Mouse (Mus musculus) kidney, postnatal 25 days (tissue): ENCODE data around the gene Dcaf4.
A peak's percentile ranks its signal among the peaks of the same experiment; 100 is the strongest.

Experiments used
- DNase-seq, 2 experiments: peaks; one replicate each; pipeline ENCODE4 v3.0.0; 2021; ENCODE audit warnings: mixed read lengths in 2 of 2

Gene Dcaf4

DNA sequence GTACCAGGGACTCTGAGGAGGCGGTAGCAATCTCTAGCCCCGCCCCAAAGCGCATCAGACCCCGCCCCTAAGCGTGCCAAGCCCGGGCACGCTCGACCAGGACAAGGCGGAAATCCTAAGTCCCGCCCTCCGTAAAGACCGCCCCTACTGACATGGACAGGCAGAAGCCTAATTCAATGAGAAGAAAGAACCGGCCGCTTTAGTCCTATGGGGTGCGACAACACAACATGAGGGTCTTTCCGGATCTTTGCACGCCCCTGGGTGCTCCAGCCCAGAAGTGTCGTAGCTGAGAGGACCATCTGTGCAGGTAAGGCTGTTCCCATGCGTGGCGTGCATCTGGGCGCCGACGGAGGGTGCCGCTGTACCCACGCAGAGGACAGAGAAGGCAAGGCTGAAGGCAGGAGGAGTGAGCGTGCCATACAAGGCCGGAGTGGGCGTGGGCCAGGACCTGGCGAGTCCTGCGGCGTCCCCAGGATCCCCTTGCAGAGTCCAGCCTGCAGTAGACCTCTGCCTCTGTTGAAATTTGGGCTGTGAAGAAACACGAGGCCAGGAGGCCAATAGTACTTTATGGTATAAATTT lies at the start of gene Dcaf4:
Gene Dcaf4 (plus strand): TSS at position 156 of the 580 bp plus-strand sequence.
- DNase-seq = peak; percentile 98 to 99

GRCm38 (mm10) chr12:83471760-83472159 lies 48.5 kb upstream of the Dcaf4 start:
- no peak for DNase-seq

- no peak for DNase-seq
Measured at GRCm38 (mm10) chr12:83473987-83474600, 46.2 kb upstream of the Dcaf4 start.

DNA sequence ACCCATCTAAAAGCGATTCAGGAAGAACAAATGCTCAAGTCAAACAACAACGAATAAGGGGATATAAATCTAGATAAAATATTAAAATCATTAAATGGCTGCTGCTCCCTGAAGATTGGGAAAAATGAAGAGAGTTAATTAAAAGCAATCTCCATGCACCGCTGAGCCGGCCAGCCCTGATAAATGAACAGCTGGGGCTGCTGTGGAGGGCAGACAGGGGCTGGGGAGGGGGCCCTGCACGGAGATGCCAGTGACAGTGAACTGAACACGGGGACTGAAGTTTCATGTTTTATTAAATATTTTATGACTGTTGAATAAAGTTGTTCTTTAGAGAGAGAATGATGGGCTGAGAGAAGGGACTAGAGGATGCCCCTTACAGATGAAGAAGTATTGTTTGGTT lies 44.8 kb upstream of the Dcaf4 start:
- DNase-seq = no peak

- DNase-seq = no peak
Measured at GRCm38 (mm10) chr12:83476277-83476676, 44.0 kb upstream of the Dcaf4 start.

DNA sequence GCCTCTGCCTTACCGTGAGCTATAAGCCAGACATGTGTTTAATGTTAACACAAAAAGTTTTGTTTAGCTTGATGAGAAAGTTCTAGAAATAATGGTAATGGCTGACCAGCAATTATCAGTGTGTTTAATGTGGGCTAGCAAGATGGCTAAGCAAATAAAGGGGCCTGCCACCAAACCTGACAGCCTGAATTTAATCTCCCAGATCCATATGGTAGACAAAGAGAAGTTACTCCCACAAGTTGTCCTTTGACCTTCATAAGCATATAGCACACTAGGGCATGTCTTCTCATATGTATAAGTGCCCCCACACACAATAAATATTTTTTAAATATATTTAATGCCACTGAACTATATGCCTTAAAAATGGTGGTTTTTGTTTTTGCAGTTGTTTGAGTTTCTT lies 41.1 kb upstream of the Dcaf4 start:
- DNase-seq = no peak

GRCm38 (mm10) chr12:83479818-83480401 lies 40.4 kb upstream of the Dcaf4 start:
- no peak for DNase-seq

- no peak for DNase-seq
Measured at GRCm38 (mm10) chr12:83481439-83481838, 38.8 kb upstream of the Dcaf4 start.

- no peak for DNase-seq
Measured at GRCm38 (mm10) chr12:83483653-83484052, 36.6 kb upstream of the Dcaf4 start.

GRCm38 (mm10) chr12:83484855-83485745 lies 35.2 kb upstream of the Dcaf4 start:
- DNase-seq = peak in 1 of 2 experiments; percentile 18

DNA sequence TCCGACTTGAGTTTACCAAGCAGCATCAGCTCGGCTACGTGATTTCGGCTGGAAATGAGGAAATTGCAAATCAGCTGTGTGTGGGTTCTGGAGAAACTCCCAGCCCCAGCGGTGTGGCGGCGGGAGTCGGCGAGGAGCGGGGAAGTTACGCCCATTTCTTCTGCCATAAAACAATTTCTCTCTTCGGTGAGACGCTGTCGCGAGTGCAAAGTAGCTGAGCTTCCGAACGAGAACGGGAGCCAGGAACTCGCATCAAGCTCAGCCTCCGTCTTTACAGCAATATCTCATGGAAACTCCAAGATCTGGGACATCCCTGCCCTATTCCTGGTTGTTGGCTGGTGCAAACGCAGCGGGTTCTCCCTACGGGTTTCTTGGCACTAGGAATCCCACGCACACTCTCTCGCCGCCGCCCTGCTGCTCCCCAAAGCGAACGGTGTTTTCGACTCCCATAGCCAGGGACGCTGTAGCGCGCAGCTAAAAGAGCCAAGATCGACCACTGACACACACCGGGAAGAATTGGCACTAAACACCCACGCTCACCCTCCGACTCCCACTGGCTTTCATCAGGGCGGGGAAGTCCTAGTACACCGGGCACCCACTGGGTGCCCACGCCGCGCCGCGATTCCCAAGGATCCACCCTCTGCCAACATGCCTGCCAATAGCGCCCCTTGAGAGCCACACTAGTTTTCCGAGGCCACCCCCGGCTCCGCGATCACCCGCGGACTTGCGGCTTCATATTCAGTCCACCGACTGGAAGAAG lies 34.2 kb upstream of the Dcaf4 start:
- peak; percentile 32 to 42 for DNase-seq

DNA sequence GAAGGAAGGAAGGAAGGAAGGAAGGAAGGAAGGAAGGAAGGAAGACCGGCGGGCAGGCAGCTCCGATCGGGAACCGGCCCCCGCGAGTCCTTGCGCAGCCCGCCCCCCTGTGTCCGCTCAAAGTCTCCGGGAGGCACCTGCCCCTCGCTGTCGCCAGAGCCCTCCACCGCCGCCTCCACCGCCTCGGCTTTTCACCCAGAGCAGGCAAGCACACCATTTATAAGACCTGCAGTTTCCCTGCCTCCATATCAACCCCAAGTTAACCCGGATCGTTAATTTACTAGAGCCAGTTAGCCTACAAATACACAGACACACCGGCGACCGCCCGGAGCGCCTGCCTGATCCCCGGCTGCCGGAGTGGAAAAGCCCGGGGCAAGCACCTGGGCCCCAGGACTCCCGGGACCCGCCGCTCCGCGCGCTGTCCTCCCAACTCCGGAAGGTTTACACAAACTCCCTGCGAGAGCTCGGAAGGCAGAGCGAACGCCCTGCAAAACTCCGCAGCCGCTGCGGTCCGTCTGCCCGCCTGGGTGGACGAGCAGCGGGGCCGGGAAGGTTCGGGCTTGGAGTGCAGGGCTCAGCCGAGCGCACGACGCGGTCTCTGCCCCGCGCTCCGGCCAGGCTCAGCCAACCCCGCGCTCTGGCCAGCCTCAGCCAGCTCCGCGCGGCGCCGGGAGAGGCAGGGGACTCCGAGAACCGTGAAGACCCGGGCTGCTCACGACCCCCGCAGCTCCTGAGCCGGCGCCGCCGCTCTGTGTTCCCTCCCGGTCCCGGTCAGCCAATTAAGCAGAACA lies 33.4 kb upstream of the Dcaf4 start:
- DNase-seq = peak; percentile 52 to 77

DNA sequence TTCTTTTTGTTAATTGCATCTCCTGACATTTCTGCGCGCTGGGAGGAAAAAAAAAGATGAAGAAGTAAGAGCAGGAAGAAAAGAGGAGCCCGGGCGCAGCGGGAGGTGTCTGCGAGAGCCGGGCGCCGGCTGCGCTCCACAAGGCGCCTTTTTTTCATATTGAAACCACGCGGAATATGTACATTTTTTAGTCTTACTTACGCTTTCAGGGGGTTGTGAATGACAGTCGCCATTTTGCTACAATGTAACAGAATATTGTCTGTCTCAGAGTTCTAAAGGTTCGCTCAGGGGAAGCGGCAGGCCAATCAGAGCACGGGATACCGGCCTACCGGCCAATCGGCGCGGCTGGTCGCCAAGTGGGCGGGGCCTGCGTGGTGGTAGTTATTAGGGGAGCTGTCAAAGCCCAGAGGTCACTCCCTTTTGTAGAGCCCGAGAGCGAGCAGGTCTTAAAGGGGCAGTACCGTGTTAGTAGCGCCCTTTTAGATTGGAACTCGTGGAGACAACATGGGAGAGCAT lies 32.7 kb upstream of the Dcaf4 start, which contains the start of gene Dpf3:
Gene Dpf3 (minus strand): TSS at position 241 of the 516 bp plus-strand sequence.
- peak; percentile 99 to 100 for DNase-seq

DNA sequence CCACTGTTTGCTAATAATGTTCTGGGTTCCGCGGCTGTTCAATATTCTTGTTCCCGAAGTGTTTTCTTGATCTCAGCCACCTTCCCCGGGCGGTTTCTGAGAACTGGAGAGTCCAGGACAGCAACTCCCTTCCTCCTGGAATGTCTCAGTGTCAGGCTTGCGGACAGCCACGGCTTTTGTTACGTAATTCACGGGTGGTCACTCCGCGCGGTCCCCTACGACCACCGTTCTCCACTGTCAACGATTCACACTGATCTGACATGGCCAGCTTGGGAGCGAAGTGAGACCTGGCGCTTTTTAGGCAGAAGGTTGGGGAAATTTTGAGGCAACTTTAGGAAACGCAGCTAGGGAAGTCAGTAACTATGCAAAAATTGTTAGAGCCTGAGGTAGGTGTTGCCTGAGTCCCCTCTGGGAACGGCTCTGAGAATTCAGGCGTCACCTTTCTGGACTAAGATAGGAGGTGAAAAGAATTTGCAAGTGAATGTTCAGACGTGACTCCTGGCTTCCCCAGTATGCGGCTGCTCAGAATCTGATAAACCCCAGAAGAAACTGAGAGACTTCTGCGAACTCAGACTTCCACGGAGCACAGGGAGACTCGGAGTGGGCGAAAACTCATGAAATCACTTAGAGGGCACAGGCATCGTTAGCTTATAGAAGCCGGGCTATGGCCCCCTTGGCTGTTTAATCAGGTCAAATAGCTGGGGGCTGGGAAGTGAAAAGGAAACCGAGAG lies 31.9 kb upstream of the Dcaf4 start:
- DNase-seq = peak; percentile 29 to 50

GRCm38 (mm10) chr12:83489748-83490147 lies 30.5 kb upstream of the Dcaf4 start:
- DNase-seq = no peak

- peak in 1 of 2 experiments; percentile 37 for DNase-seq
Measured at GRCm38 (mm10) chr12:83491609-83492008, 28.7 kb upstream of the Dcaf4 start.

DNA sequence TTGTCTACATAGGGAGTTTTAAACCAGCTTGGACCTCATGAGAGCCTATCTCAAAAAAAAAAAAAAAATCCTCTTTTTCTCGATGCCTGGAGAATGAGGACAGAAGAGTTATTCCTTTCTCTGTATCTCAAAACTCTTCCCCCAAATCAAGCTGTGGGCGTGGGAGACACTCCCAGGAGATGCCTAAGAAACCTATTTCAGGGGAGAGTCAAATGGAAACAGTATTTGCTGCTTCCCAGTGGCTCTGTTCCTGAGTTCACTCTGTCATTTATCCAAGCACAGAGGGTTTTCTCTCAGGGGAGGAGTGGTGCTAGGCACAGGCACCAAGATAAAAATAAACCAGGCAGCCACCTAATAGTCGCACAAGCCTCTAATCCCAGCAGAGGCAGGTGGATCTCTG lies 27.5 kb upstream of the Dcaf4 start:
- no peak for DNase-seq

- DNase-seq = no peak
Measured at GRCm38 (mm10) chr12:83494196-83494595, 26.1 kb upstream of the Dcaf4 start.

DNA sequence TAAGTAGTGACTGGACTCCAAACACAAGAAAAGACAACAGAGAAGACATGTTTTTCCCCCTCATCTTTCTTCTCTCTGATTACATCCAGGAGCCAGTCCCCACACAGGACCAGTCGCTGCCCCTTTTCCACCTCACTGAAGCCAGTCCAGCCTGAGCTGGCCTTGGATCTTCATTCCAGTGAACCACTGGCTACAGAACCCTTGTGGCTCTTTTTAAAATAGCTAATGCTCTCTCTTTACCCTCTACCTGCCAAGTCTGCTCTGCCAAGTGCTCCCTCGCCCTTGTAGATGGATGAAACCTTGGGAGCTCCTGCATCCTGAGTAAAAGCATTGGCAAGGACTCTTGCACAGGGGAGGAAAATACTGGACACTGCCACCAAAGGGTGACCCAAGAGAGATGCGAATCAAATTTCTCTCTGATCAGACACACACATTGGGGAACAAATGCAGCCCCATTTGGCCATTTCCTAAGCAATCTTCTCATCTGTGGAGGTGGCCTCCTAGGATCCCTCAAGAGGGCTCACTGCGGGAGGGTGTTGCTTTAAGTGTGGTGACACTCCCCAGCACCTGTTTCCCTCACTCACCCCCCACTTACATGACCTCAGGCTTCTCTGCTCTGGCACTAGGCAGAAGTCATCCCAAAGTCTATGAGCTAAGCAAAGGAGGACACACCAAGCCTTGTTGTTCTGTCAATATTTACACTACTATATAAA lies 24.9 kb upstream of the Dcaf4 start:
- DNase-seq = no peak

DNA sequence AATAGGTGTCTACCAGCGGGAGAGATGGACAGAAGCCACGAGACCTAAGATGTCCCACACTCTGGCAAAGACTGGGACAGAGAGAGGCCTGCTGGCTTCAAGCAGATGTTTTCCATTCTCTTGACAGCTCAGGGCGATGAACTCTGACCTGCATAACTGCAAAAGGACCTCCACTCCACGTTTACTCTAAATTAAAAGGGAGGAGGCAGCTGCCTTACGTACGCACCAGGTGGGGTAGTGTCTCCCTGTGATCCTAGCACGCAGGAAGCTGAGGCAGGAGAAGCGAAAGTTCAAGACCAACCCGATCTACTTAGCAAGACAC lies 24.3 kb upstream of the Dcaf4 start:
- DNase-seq = no peak
